Mouse (Mus musculus): ENCODE measurements at regions not wholly inside any gene's neighbourhood (a gene's known extent, or its start where the extent isn't known, plus 50 kb on each side); places are given as distances from the start of the nearest gene placed in this dataset.

DNA sequence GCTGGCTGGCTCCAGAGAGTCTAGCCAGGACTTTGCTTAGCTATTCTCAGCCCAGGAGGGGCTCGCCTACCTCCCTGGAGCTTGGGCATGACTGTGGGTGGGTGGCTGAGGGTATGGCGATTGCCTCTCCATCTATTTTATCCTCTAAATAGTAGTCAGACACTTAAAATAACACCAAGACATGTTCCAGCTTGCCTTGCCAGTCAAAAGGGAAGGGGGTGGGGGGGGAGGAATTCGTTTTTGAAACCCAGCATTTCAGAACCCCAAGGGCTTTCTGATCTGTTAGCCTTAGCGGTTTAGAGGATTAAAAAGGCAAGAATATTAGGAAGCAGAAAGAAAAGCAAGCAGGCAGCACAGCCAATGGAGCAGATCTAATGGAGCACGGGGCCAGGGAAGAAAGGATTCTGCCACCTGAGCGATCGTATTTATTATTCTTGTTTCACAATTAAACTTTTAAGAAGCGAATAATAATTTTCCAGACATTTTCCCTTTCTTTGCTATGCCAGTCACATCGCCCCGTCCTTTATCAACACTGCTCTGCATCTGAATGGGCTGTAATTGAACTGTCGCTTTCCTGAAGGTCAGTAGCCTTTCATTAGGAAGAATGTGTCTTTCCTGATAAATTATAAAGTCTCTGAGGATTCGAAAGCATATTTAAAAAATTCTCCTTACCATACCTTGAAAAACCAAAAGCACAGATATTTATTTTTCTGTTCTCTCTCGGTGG lies 417.3 kb upstream of the Id4 start:
- no peak for ATAC-seq
- DNase-seq: no peak
- no peak overlapping the region for H3K9ac ChIP-seq (replicated peaks)
- no peak overlapping the region for H3K4me3 ChIP-seq (ENCODE audit: low read depth, low read length)
- no peaks in the 10 kb centered on the region for H3K4me1 ChIP-seq (ENCODE audit: insufficient read depth)
- no peaks in the 10 kb centered on the region for H3K9me3 ChIP-seq (ENCODE audit: low read length)
- H3K4me2 ChIP-seq (ENCODE audit: low read depth, low read length): no peak overlapping the region
- no peaks in the 10 kb centered on the region for H3K36me3 ChIP-seq (replicated peaks; ENCODE audit: insufficient read depth, low read length)
- TF ChIP-seq EP300 (IDR thresholded peaks at IDR 0.05; ENCODE audit: low read depth) (no peak), CTCF (IDR thresholded peaks at IDR 0.05; ENCODE audit: low read depth) (no peak)
- WGBS (ENCODE audit: insufficient replicate concordance): 63% methylated on average over 13 of the region's 13 CpGs
- H3K27me3 ChIP-seq (ENCODE audit: insufficient read depth, low read length): no peaks in the 10 kb centered on the region
- no peak overlapping the region for H3K27ac ChIP-seq (ENCODE audit: low read depth)

DNA sequence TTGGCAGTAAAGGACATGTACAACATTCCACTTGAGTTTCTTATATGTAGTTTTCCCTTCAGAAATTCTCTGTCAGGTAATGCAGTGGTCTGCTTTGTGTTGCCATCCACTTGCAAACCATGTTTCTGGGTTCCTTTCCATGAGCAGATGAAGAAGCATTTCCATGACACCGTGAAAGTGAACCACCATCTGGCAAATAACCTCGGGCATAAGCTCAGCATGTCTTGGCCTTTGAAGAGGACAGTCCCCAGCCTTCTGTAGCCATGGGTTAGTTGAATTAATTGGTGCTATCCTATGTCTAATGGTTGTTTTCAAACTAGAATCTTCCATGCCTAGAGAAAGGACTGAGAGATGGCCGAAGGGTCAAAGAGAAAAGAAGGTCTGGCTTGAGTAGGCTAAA lies 414.3 kb upstream of the Id4 start:
- Histone ChIP-seq H3K27ac (ENCODE audit: low read depth) (no peak overlapping the region), H3K9me3 (ENCODE audit: low read length) (no peaks in the 10 kb centered on the region), H3K9ac (replicated peaks) (no peak overlapping the region), H3K4me3 (ENCODE audit: low read depth, low read length) (no peak overlapping the region), H3K4me1 (ENCODE audit: insufficient read depth) (no peaks in the 10 kb centered on the region), H3K27me3 (ENCODE audit: insufficient read depth, low read length) (no peaks in the 10 kb centered on the region), H3K36me3 (replicated peaks; ENCODE audit: insufficient read depth, low read length) (no peaks in the 10 kb centered on the region), H3K4me2 (ENCODE audit: low read depth, low read length) (no peak overlapping the region)
- ATAC-seq: no peak
- WGBS (ENCODE audit: insufficient replicate concordance): 81% methylated on average over 3 of the region's 3 CpGs
- no peak for TF ChIP-seq EP300 (IDR thresholded peaks at IDR 0.05; ENCODE audit: low read depth)
- TF ChIP-seq CTCF (IDR thresholded peaks at IDR 0.05; ENCODE audit: low read depth): no peak
- DNase-seq: no peak

DNA sequence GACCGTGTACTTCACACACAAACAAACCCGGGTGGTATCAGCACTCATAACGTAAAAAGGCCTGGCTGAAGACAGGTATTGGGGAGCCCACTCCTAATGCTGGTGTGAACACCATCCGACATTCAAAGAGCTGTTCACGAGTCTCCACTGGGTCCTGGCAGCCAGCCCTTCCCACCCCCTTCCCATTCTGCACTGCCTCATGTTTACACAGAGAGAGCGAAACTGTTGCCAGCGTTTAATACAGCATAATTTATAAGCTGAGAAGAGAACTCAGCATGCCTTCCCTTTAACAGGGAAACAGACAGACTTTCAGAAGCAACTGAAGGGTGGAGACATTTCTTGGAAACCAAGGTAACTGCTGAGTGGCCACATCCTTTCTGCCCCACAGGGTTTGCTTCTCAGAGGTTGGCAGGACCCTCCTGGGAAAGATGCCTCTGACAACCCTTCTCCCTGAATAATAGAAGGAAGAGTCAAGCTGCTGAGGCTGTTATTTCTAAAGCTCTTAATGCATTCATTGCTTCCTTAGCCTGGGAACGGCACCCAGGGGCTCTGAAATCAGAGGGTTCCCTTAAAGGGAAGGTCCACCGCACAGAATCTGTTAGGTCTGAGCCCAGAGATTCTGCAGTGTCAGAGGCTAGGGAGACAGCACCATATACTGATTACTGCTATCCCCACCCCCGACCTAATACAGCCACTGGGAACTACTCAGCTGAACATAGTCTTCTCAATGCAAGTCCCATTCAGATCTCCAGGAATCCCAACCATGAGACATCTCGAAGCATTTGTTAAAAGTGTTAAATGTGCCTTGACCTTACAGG lies 412.4 kb upstream of the Id4 start:
- no peak overlapping the region for H3K27ac ChIP-seq (ENCODE audit: low read depth)
- TF ChIP-seq CTCF (IDR thresholded peaks at IDR 0.05; ENCODE audit: low read depth): no peak
- TF ChIP-seq EP300 (IDR thresholded peaks at IDR 0.05; ENCODE audit: low read depth): no peak
- no peak overlapping the region for H3K9ac ChIP-seq (replicated peaks)
- no peaks in the 10 kb centered on the region for H3K9me3 ChIP-seq (ENCODE audit: low read length)
- H3K36me3 ChIP-seq (replicated peaks; ENCODE audit: insufficient read depth, low read length): no peaks in the 10 kb centered on the region
- 57% methylated on average over 11 of the region's 11 CpGs for WGBS (ENCODE audit: insufficient replicate concordance)
- H3K4me2 ChIP-seq (ENCODE audit: low read depth, low read length): no peak overlapping the region
- no peak for ATAC-seq
- DNase-seq: no peak
- no peaks in the 10 kb centered on the region for H3K27me3 ChIP-seq (ENCODE audit: insufficient read depth, low read length)
- H3K4me1 ChIP-seq (ENCODE audit: insufficient read depth): no peaks in the 10 kb centered on the region
- H3K4me3 ChIP-seq (ENCODE audit: low read depth, low read length): no peak overlapping the region

DNA sequence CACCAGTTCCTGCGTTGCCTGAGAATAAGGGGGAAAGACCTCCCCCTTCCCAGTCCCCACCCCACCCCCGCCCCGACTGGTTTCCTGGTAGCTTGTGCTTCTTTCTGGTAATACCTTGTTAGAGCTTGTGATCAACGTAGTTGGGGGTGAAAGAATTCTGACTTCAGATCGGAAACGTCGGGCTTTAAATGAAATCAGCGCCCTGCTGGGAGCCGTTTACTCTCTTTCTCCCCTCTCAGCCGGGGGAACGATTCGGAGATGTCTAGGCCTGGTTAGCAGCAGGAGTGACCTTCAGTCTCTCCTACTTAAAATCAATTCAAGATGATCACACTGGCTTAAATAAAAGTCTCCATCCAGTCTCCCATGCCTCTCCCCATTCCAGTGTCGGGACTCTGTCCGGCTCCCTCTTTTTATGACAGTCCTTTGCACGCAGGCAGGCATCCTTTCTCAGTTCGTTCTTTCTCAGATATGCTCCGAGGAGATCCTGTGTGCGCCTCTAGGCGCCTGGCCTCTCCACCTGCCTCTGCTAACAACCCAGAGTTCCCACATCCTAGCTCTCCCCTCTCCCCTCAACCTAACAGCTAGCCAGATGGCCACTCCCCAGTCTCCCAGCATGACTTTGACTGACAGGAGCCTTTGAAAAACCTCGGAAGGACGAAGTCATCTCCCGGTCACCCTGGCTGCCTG lies 405.5 kb upstream of the Id4 start:
- no peaks in the 10 kb centered on the region for H3K9me3 ChIP-seq (ENCODE audit: low read length)
- no peaks in the 10 kb centered on the region for H3K36me3 ChIP-seq (replicated peaks; ENCODE audit: insufficient read depth, low read length)
- peaks cover 3% of the 10 kb centered on the region; the same call in 1 of the 2 replicates for H3K27me3 ChIP-seq (ENCODE audit: insufficient read depth, low read length)
- WGBS (ENCODE audit: insufficient replicate concordance): 4% methylated on average over 22 of the region's 22 CpGs
- TF ChIP-seq CTCF (IDR thresholded peaks at IDR 0.05; ENCODE audit: low read depth) (no peak), EP300 (IDR thresholded peaks at IDR 0.05; ENCODE audit: low read depth) (no peak)
- DNase-seq (no peak), ATAC-seq (no peak)
- no peaks in the 10 kb centered on the region for H3K4me1 ChIP-seq (ENCODE audit: insufficient read depth)
- H3K4me2 ChIP-seq (ENCODE audit: low read depth, low read length): no peak overlapping the region
- no peak overlapping the region for H3K9ac ChIP-seq (replicated peaks)
- no peak overlapping the region for H3K4me3 ChIP-seq (ENCODE audit: low read depth, low read length)
- H3K27ac ChIP-seq (ENCODE audit: low read depth): no peak overlapping the region

DNA sequence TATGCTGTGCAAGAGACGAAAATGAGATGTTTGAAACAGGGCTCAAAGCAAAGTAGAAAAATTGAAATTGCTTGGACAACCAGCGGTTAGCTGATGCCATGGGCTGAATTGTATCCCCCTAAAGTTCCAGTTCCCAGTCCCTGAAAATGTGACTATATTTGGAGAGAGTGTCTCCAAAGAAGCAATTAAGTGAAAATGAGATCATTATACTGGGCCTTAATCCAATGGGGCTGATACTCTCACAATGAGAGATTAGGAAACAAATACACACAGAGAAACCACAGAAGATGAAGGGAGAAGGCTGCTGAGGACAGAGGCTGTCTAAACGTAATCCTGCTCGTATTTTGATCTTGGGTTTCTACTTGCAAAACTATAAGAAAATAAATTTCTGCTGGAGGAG lies 402.1 kb upstream of the Id4 start:
- ATAC-seq: no peak
- 70% methylated on average over 4 of the region's 4 CpGs for WGBS (ENCODE audit: insufficient replicate concordance)

DNA sequence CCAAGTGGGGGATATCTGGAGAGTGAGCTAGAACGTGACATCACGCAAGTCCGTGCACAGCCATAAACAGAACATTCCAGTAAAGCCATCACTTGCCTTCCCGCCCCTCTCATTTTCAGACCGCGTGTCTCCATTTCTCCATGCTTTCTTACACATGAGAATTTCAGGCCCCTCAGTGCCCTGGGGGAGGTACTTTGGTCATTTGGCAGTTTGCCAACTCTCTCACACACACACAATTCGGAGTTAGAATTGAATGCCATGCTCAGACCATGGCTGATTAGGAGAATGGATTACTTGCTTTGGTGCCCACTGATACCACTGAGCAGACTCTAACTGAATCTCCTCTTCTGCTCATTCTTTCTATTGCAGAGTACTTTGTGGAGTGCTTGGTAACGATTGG lies 400.7 kb upstream of the Id4 start:
- ATAC-seq (no peak), DNase-seq (no peak)
- no peak overlapping the region for H3K4me3 ChIP-seq (ENCODE audit: low read depth, low read length)
- H3K27ac ChIP-seq (ENCODE audit: low read depth): no peak overlapping the region
- H3K9me3 ChIP-seq (ENCODE audit: low read length): no peaks in the 10 kb centered on the region
- H3K9ac ChIP-seq (replicated peaks): no peak overlapping the region
- no peaks in the 10 kb centered on the region for H3K4me1 ChIP-seq (ENCODE audit: insufficient read depth)
- no peak overlapping the region for H3K4me2 ChIP-seq (ENCODE audit: low read depth, low read length)
- TF ChIP-seq EP300 (IDR thresholded peaks at IDR 0.05; ENCODE audit: low read depth): no peak
- no peak for TF ChIP-seq CTCF (IDR thresholded peaks at IDR 0.05; ENCODE audit: low read depth)
- H3K27me3 ChIP-seq (ENCODE audit: insufficient read depth, low read length): peaks cover 3% of the 10 kb centered on the region; the same call in 1 of the 2 replicates
- no peaks in the 10 kb centered on the region for H3K36me3 ChIP-seq (replicated peaks; ENCODE audit: insufficient read depth, low read length)
- WGBS (ENCODE audit: insufficient replicate concordance): 87% methylated on average over 8 of the region's 8 CpGs

More for the DNA sequence above, 402.1 kb upstream of the Id4 start:
- Histone ChIP-seq H3K27me3 (ENCODE audit: insufficient read depth, low read length) (peaks cover 3% of the 10 kb centered on the region; the same call in 1 of the 2 replicates), H3K4me2 (ENCODE audit: low read depth, low read length) (no peak overlapping the region), H3K27ac (ENCODE audit: low read depth) (no peak overlapping the region), H3K9me3 (ENCODE audit: low read length) (no peaks in the 10 kb centered on the region), H3K4me3 (ENCODE audit: low read depth, low read length) (no peak overlapping the region), H3K36me3 (replicated peaks; ENCODE audit: insufficient read depth, low read length) (no peaks in the 10 kb centered on the region), H3K4me1 (ENCODE audit: insufficient read depth) (no peaks in the 10 kb centered on the region), H3K9ac (replicated peaks) (no peak overlapping the region)
- TF ChIP-seq CTCF (IDR thresholded peaks at IDR 0.05; ENCODE audit: low read depth): no peak
- no peak for TF ChIP-seq EP300 (IDR thresholded peaks at IDR 0.05; ENCODE audit: low read depth)
- DNase-seq: no peak

All from liver, postnatal 0 days (tissue).